Mouse (Mus musculus): ENCODE results near the gene Ntng2.

GRCm38 (mm10) chr2:29251095-29252058, 1.4 kb downstream of the Ntng2 start:
- TF ChIP-seq CTCF (IDR thresholded peaks at IDR 0.05; ENCODE audit: insufficient read depth, low read depth, low read length) = no peak
- TF ChIP-seq POLR2A (IDR thresholded peaks at IDR 0.05; ENCODE audit: insufficient read depth, low read depth, low read length) = no peak
